Mouse (Mus musculus) CD4-positive, CD25-positive, alpha-beta regulatory T cell, adult 4 months (primary cell): ENCODE results near the gene Mrps2. TPM values are rescaled to one million over a fixed set of nuclear protein-coding genes. Genes with fewer than 3 reads are reported as not detected.
A peak's percentile ranks its signal among the peaks of the same experiment; 100 is the strongest.
"Not testable (repeated sequence)": the region's sequence is repeated elsewhere in the genome, so short reads cannot be mapped to it uniquely, and the experiment has no call there.

Experiments
- ATAC-seq: one replicate; pipeline ENCODE4 v1.8.0; 2017
- polyA plus RNA-seq, 2 experiments: library from polyadenylated mRNA; unstranded; fragments of 100-300 nt; shearing (Covaris generic); gene quantifications; one replicate each; pipeline ENCODE4 v1.2.1; 2017

Mrps2 gene
- 10 to 100 TPM; 19.5 to 24.0 TPM for polyA plus RNA-seq

- ATAC-seq: peak; percentile 86
These were observed at the start of gene Mrps2 for GRCm38 (mm10) chr2:28467860-28468485. Mrps2 (plus strand) TSS chr2:28468066.

DNA sequence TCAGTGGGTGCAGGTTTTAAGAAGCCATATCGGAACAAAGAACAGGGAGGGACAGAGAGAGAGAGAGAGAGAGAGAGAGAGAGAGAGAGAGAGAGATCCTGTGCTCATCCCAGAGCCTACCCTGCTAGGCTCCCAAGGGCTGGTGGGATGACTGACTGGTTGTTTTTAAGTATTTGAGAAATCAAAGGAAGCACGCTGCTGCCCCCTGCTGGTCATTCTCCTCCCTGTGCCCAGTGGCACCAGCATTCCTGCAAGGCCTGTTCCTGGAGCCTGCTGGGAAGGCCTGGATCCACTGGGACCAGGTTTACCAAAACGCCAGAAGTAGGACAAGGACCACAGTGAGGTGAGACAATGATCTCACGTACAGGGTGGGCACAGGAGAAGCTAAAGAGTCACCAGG, 48.0 kb upstream of the Mrps2 start:
- no peak for ATAC-seq

- no peak for ATAC-seq
These were observed 44.7 kb upstream of the Mrps2 start for GRCm38 (mm10) chr2:28423167-28423566.

DNA sequence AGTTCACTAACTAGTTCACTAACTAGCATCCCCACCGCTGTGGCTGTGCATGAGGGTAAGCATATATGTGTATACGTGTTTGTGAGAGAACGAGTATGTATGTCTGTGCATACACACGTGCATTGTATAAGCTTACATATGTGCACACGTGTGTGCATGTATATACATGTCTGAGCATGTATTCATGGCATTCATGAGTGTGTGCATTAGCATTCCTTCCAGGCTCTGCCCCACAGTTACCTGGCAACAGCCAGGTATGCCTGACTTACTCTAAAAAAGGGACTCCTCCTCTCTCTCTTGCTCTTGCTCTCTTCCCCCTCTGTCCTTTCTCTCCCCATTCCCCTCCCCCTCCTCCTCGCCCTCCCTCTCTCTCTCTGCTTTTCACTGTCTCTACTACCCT, 40.6 kb upstream of the Mrps2 start:
- ATAC-seq: no peak

- no peak for ATAC-seq
These were observed 37.0 kb upstream of the Mrps2 start for GRCm38 (mm10) chr2:28430846-28431245.

- no peak for ATAC-seq
These were observed 35.1 kb upstream of the Mrps2 start for GRCm38 (mm10) chr2:28432811-28433210.

DNA sequence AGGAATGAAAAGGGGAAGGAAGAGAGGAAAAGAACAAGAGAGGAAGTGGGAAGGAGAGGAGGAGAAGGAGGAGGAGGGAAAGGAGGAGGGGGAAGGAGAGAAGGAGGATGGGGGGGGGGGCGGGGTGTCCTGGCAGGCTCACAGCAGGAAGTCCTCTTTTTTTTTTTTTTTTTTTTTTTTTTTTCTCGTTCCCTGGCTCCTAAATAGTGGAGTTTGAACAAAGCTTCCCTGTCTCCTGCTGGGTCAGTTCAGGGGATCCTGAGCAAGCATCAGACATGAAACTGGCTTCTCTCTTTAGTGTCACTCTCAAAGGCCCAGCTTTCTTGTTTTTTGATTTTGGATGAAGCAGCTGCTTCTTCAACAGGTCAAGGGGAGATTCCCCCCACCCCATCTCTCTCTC, 34.4 kb upstream of the Mrps2 start:
- no peak for ATAC-seq

- no peak for ATAC-seq
These were observed 32.5 kb upstream of the Mrps2 start for GRCm38 (mm10) chr2:28435401-28435800.

DNA sequence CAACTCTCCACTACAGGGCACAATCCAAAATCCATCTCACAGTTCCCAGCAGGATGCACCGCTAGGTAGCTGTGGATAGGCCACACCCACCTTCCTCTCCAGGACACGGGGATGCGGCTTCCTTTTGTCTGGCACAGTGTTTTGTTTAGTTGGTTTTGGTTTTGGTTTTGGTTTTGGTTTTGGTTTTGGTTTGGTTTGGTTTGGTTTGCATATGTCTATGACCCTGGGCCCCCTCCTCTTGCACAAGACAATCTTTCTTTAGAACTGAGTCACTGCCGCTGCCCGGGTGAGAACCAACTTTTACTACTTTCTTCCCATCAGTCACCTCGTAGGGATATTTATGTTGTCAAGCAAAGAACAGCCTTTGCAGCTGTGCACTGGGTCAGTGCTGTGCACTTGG, 27.0 kb upstream of the Mrps2 start:
- peak; percentile 63 for ATAC-seq

DNA sequence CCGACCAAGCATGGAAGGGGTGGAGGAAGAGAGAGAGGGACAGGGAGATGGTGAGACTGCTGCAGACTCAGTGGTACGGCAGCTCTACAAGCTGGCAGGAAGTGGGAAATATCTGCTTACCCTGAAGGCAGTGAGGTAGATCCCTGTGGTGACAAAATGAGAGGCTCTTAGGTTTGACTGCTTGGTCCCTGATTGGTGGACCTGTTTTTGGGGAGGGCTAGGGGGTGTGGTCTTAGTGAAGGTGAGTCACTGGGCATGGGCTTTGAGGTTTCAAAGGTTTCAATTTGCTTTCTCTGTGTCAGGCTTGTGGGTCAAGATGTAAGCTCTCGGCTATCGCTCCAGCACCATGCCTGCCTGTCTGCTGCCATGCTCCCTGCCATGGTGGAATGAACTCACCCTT, 22.8 kb upstream of the Mrps2 start:
- no peak for ATAC-seq

DNA sequence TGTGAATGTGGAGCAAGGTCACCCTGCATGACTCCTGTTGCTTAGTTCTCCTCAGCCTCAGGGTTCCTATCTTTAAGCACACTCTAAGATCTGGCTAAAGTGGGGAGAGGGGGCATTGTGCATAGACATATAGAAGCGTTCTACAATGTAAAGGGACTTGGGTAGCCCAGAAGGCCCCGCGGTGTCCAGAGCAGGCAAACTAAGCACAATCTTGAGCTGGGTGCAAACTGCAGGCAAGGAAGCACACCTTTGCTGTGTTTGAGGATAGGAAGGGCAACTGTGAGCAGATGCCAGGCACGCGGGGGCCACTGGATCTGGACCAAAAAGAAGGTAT, 21.7 kb upstream of the Mrps2 start:
- ATAC-seq: no peak

- ATAC-seq: no peak
These were observed 21.2 kb upstream of the Mrps2 start, which contains the start of gene Ppp1r26 for GRCm38 (mm10) chr2:28446515-28447314. Ppp1r26 (plus strand) TSS chr2:28446800.

- ATAC-seq: no peak
These were observed 20.6 kb upstream of the Mrps2 start for GRCm38 (mm10) chr2:28447315-28447670.

DNA sequence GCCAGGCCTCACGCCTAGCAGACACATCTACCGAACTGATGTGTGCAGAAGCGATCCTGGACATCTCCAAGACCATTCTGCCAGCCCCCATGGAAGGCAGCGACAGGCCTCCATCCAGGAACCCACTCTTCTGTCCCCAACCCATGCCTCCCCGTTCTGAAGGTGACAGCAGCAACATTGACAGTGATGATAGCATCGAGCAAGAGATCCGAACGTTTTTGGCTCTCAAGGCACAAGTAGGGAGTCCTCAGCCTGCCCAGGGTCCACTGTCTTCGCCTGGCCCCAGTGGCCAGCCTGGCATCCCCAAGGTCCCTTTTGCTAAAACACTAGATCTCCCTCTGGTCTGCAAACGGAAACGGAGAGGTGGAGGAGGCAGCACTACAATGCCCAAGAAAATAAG, 16.2 kb upstream of the Mrps2 start:
- ATAC-seq: no peak

GRCm38 (mm10) chr2:28453539-28453938, 14.3 kb upstream of the Mrps2 start:
- no peak for ATAC-seq

GRCm38 (mm10) chr2:28456616-28457015, 11.2 kb upstream of the Mrps2 start:
- no peak for ATAC-seq

- no peak for ATAC-seq
These were observed 3.9 kb upstream of the Mrps2 start for GRCm38 (mm10) chr2:28463919-28464318.

- ATAC-seq: no peak
These were observed 2.9 kb upstream of the Mrps2 start for GRCm38 (mm10) chr2:28464919-28465318.

DNA sequence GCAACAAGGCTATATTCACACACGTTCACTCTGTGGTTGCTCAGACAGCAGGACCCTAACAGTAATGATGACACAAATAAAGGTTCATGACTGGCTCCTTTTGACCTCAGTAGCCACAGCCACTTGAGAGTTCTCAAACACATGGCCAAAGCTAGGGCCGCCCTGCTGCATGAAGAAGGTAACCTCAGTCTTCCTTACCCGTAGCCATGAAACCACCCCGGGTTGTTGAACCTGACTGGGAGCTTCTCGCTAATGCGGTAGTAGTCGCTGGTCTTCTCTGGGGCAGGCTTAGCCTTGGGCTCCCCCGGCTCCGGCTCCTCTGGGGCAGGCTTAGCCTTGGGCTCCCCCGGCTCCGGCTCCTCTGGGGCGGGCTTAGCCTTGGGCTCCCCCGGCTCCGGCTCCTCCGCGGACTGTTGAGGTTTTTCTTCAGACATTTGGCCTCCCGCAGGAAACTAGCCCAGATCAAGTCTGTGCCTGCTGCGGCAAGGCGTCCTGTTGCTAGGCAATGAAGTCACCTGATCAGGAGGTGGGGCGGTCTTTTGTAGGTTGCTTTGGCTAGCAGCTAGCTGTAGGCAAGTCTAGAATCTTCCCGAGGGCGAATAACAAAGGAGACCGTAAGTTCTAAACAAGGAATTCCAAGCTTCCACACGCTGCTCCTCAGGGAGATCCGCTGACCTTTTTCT, 1.9 kb upstream of the Mrps2 start, which contains the start of gene 1700007K13Rik:
1700007K13Rik (minus strand) TSS at position 497 of the 683 bp plus-strand sequence.
- ATAC-seq: peak; percentile 88

DNA sequence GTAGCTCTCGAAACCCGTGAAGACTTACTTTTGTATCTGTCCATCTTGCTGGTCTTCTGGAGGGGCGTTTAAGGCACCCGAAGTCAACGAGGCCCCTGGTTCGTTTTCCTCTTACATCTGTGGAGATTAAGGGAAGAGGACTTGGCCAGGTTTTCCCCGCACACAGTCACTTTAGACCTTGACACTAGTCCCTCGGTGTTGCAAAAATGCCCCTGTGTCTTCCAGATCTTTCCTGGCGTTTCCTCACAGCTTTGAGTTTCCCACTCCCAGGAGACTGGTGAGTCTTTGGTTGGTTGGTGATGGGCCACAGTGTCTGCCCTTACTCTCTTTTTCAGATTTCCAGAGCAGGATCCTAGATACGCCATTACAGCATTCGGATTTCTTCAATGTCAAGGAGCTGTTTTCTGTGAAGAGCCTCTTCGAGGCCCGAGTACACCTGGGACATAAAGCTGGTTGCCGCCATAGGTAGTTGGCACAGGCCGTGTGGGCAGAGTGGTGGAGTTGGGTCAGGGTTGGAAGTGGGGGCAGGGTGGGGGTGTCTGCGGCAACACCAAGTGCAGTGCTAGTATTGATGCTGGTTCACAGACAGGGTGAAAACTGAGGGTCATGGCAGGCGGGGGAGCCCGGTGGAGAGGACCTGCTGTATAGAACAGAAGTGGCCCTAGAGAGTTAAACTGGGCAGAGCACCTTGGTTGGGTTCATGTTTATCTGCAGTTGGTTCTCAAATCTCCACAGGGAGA, 790 bp downstream of the Mrps2 start:
- ATAC-seq: no peak

- no peak for ATAC-seq
These were observed 1.6 kb downstream of the Mrps2 start for GRCm38 (mm10) chr2:28469461-28469860.

- ATAC-seq: no peak
These were observed 2.7 kb downstream of the Mrps2 start for GRCm38 (mm10) chr2:28470591-28470990.

- ATAC-seq: not testable (repeated sequence)
These were observed 4.1 kb downstream of the Mrps2 start for GRCm38 (mm10) chr2:28472011-28472410.
